Mouse (Mus musculus) layer of hippocampus, adult 11-12 months (tissue): ENCODE data around the gene Il2ra.
A peak's percentile ranks its signal among the peaks of the same experiment; 100 is the strongest.
"Not testable (repeated sequence)": the region's sequence is repeated elsewhere in the genome, so short reads cannot be mapped to it uniquely, and the experiment has no call there.

Experiments
- DNase-seq: peaks from one replicate; pipeline ENCODE4 v3.0.0; 2022; ENCODE audit warnings: low spot score

Gene Il2ra

GRCm38 (mm10) chr2:11705201-11706025, 62.8 kb downstream of the Il2ra start, which contains the start of gene Il15ra:
Il15ra (plus strand) TSS chr2:11705290.
- peak; percentile 56 for DNase-seq

GRCm38 (mm10) chr2:11706030-11706745, 63.6 kb downstream of the Il2ra start:
- DNase-seq: no peak

GRCm38 (mm10) chr2:11706746-11707065, 64.1 kb downstream of the Il2ra start:
- DNase-seq: no peak

- no peak for DNase-seq
Observed at GRCm38 (mm10) chr2:11708538-11708937, 65.9 kb downstream of the Il2ra start.

- DNase-seq: not testable (repeated sequence)
Observed at GRCm38 (mm10) chr2:11710101-11710500, 67.5 kb downstream of the Il2ra start.

- no peak for DNase-seq
Observed at GRCm38 (mm10) chr2:11712483-11712990, 69.9 kb downstream of the Il2ra start.

GRCm38 (mm10) chr2:11713021-11713420, 70.4 kb downstream of the Il2ra start:
- no peak for DNase-seq

GRCm38 (mm10) chr2:11714535-11714934, 71.9 kb downstream of the Il2ra start:
- peak; percentile 51 for DNase-seq

GRCm38 (mm10) chr2:11718573-11718972, 76.0 kb downstream of the Il2ra start:
- no peak for DNase-seq

GRCm38 (mm10) chr2:11722564-11722963, 80.0 kb downstream of the Il2ra start:
- no peak for DNase-seq

GRCm38 (mm10) chr2:11727574-11727973, 85.0 kb downstream of the Il2ra start:
- DNase-seq: no peak

GRCm38 (mm10) chr2:11729091-11729490, 86.5 kb downstream of the Il2ra start:
- no peak for DNase-seq

- no peak for DNase-seq
Observed at GRCm38 (mm10) chr2:11732978-11733377, 90.4 kb downstream of the Il2ra start.

- DNase-seq: no peak
Observed at GRCm38 (mm10) chr2:11735853-11736252, 93.2 kb downstream of the Il2ra start.

- DNase-seq: no peak
Observed at GRCm38 (mm10) chr2:11738794-11739193, 96.2 kb downstream of the Il2ra start.

- no peak for DNase-seq
Observed at GRCm38 (mm10) chr2:11739516-11740051, 97.0 kb downstream of the Il2ra start.
